Mouse (Mus musculus) limb, embryonic 15.5 days (tissue): ENCODE measurements at regions not wholly inside any gene's neighbourhood (a gene's known extent, or its start where the extent isn't known, plus 50 kb on each side); places are given as distances from the start of the nearest gene placed in this dataset.

ENCODE experiments used
- ATAC-seq: fragments of 200-750 bp; cut with Nextera tagmentation; 2 replicates; pipeline ENCODE4 v1.8.0; 2017; ENCODE audit warnings: low read depth, moderate TSS enrichment; ENCODE audit not compliant: insufficient number of reproducible peaks, low FRiP score, low TSS enrichment
- H3K27ac ChIP-seq: fragments of 300-500 bp; sonication (generic); 2 replicates; pipeline ENCODE4 v1.5.1; 2015; ENCODE audit warnings: moderate library complexity, mild to moderate bottlenecking, inconsistent platforms
- H3K27me3 ChIP-seq: fragments of 300-500 bp; sonication (generic); 2 replicates; pipeline ENCODE4 v1.6.1; 2015; ENCODE audit warnings: inconsistent platforms
- H3K36me3 ChIP-seq: fragments of 300-500 bp; sonication (generic); 2 replicates; pipeline ENCODE4 v1.6.1; 2015; ENCODE audit warnings: inconsistent platforms
- H3K4me1 ChIP-seq: fragments of 300-500 bp; sonication (generic); 2 replicates; pipeline ENCODE4 v1.6.1; 2015; ENCODE audit warnings: inconsistent platforms
- H3K4me2 ChIP-seq: fragments of 300-500 bp; sonication (generic); 2 replicates; pipeline ENCODE4 v1.6.1; 2015; ENCODE audit warnings: mild to moderate bottlenecking, inconsistent platforms
- H3K4me3 ChIP-seq: fragments of 300-500 bp; sonication (generic); 2 replicates; pipeline ENCODE4 v1.5.1; 2015; ENCODE audit warnings: mild to moderate bottlenecking, inconsistent platforms
- H3K9ac ChIP-seq: fragments of 300-500 bp; sonication (generic); 2 replicates; pipeline ENCODE4 v1.6.1; 2015; ENCODE audit warnings: inconsistent platforms
- H3K9me3 ChIP-seq: fragments of 300-500 bp; sonication (generic); 2 replicates; pipeline ENCODE4 v1.6.1; 2016; ENCODE audit warnings: inconsistent platforms
- WGBS: fragments of 180-500 bp; shearing (Covaris S2); methylation state at CpG from one replicate; pipeline ENCODE4 v1.1.7; 2015; 5-methylcytosine and 5-hydroxymethylcytosine counted together

- no peak overlapping the region for H3K4me3 ChIP-seq
- H3K4me2 ChIP-seq = 0 out of 2 replicates have a peak overlapping the region, but pooled peaks have one; percentile 4
- H3K27ac ChIP-seq = no peak overlapping the region
- H3K36me3 ChIP-seq = no peaks in the 10 kb centered on the region
- H3K27me3 ChIP-seq = no peaks in the 10 kb centered on the region
- H3K9me3 ChIP-seq = no peaks in the 10 kb centered on the region
- no peak for ATAC-seq
- 52% methylated on average over 10 of the region's 10 CpGs for WGBS
- peaks cover 6% of the 10 kb centered on the region; the same call in 1 of the 2 replicates for H3K4me1 ChIP-seq
- H3K9ac ChIP-seq = no peak overlapping the region
Measured at GRCm38 (mm10) chr10:17656305-17656704, 66.7 kb upstream of the Cited2 start.

GRCm38 (mm10) chr10:17656872-17657482 lies 66.0 kb upstream of the Cited2 start:
- no peak for ATAC-seq
- no peak overlapping the region for H3K27ac ChIP-seq
- no peak overlapping the region for H3K4me3 ChIP-seq
- H3K9me3 ChIP-seq = no peaks in the 10 kb centered on the region
- 27% methylated on average over 8 of the region's 8 CpGs for WGBS
- no peaks in the 10 kb centered on the region for H3K27me3 ChIP-seq
- no peak overlapping the region for H3K9ac ChIP-seq
- peaks cover 6% of the 10 kb centered on the region; the same call in 1 of the 2 replicates for H3K4me1 ChIP-seq
- no peaks in the 10 kb centered on the region for H3K36me3 ChIP-seq
- H3K4me2 ChIP-seq = no peak overlapping the region

DNA sequence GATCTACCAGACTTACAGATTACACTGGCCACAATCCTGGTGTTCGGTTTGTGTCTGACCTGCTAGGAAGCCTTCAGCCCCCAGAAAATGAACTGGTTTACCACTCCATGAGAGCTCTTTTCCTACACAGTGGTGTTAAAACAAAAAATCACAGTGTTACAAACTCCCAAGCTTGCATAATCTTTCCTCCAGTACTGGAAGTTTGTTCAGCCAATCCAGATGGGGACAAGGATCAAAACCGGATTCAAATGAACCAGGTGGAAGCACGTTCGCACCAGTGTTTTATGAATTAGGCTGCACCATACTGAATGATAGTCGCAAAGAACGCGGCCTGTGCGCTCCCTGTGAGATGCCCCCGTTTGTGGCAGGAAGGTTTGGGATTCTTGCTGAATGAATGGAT lies 63.4 kb upstream of the Cited2 start:
- 88% methylated on average over 9 of the region's 9 CpGs for WGBS
- no peak for ATAC-seq
- H3K9me3 ChIP-seq = no peaks in the 10 kb centered on the region

DNA sequence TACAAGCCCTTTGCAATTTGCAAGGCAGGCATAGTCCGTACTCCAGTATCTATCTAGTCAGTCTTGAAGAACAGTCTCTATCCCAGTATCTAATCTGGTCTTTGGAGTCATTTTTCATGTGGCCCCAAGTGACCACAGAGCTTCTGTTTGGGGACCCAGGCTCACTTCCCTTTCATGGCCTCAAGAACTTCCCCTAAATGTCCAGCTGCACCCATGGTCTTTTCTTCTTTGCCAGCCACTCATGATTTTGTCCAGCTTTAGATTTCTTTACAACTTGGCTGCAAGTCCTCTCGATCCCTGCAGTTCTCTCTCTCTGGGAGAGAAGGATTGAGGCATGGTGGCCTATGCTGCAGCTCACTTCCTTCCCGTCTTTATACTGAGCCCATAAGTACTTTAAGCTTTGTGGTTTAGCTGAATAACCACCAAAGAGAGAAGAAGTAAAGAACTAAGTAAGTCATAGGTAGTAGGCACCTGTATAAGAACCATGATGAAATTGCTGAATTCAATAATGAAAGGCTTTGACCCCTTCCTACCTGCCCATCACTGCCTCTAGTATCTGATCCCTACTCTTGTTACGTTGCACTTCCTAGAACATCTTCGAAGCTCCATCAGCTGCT lies 62.1 kb upstream of the Cited2 start:
- Histone ChIP-seq H3K9me3 (no peaks in the 10 kb centered on the region), H3K27ac (no peak overlapping the region), H3K4me2 (no peak overlapping the region), H3K4me3 (no peak overlapping the region), H3K27me3 (no peaks in the 10 kb centered on the region), H3K36me3 (no peaks in the 10 kb centered on the region), H3K4me1 (peaks cover 6% of the 10 kb centered on the region; the same call in 1 of the 2 replicates), H3K9ac (no peak overlapping the region)
- no peak for ATAC-seq
- WGBS = 91% methylated on average over 5 of the region's 5 CpGs

More for the DNA sequence above, 63.4 kb upstream of the Cited2 start:
- Histone ChIP-seq H3K4me2 (no peak overlapping the region), H3K4me3 (no peak overlapping the region), H3K9ac (no peak overlapping the region), H3K27ac (no peak overlapping the region), H3K36me3 (no peaks in the 10 kb centered on the region), H3K4me1 (peaks cover 6% of the 10 kb centered on the region; the same call in 1 of the 2 replicates), H3K27me3 (no peaks in the 10 kb centered on the region)

GRCm38 (mm10) chr10:17666089-17666488 lies 56.9 kb upstream of the Cited2 start:
- Histone ChIP-seq H3K4me2 (no peak overlapping the region), H3K27me3 (no peaks in the 10 kb centered on the region), H3K4me3 (no peak overlapping the region), H3K27ac (no peak overlapping the region), H3K9ac (no peak overlapping the region), H3K36me3 (no peaks in the 10 kb centered on the region), H3K4me1 (no peaks in the 10 kb centered on the region), H3K9me3 (no peaks in the 10 kb centered on the region)
- 73% methylated on average over 3 of the region's 3 CpGs for WGBS
- ATAC-seq = no peak

DNA sequence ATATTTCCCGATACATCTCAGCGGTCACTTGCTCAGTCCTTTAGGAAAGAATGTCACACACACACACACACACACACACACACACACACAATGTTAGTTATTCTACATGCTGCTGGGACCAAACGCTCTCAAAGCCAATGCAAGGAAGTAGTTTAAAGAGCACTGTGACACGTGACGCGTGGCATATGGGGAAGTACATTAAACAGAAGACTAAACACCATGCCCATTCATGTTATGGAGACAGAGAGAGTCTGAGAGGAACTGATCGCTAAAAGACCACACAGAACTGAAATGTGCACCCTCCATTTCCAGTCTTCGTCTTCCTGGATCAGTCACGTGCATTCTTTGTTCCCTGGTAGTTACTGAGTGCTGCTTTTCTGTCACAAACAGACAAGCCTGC lies 53.6 kb upstream of the Cited2 start:
- H3K36me3 ChIP-seq = no peaks in the 10 kb centered on the region
- H3K9me3 ChIP-seq = no peaks in the 10 kb centered on the region
- H3K27ac ChIP-seq = no peak overlapping the region
- no peaks in the 10 kb centered on the region for H3K4me1 ChIP-seq
- H3K9ac ChIP-seq = no peak overlapping the region
- 88% methylated on average over 9 of the region's 9 CpGs for WGBS
- ATAC-seq = no peak
- H3K4me3 ChIP-seq = no peak overlapping the region
- no peaks in the 10 kb centered on the region for H3K27me3 ChIP-seq
- H3K4me2 ChIP-seq = no peak overlapping the region
